Mouse (Mus musculus) neural tube, embryonic 11.5 days (tissue): ENCODE measurements around the gene Soga1. TPM values are rescaled to one million over a fixed set of nuclear protein-coding genes. Genes with fewer than 3 reads are reported as not detected.

Experiments
- ATAC-seq: fragments of 200-750 bp; cut with Nextera tagmentation; 2 replicates; pipeline ENCODE4 v1.8.0; 2017; ENCODE audit warnings: moderate number of reproducible peaks, mild to moderate bottlenecking, moderate TSS enrichment, moderate library complexity; ENCODE audit not compliant: insufficient read depth, low FRiP score, low TSS enrichment
- DNase-seq: peaks from one replicate; pipeline ENCODE4 v3.0.0-alpha.2; 2015; ENCODE audit warnings: low spot score
- H3K27ac ChIP-seq: fragments of 300-500 bp; sonication (generic); 2 replicates; pipeline ENCODE4 v1.5.1; 2014; ENCODE audit warnings: low read depth, mild to moderate bottlenecking, low read length
- H3K27me3 ChIP-seq: fragments of 300-500 bp; sonication (generic); 2 replicates; pipeline ENCODE4 v1.6.1; 2014; ENCODE audit warnings: mild to moderate bottlenecking, low read length, mixed read lengths; ENCODE audit not compliant: control insufficient read depth, insufficient read depth
- H3K36me3 ChIP-seq: fragments of 300-500 bp; sonication (generic); 2 replicates; pipeline ENCODE4 v1.6.1; 2014; ENCODE audit warnings: mild to moderate bottlenecking, low read length, moderate library complexity, mixed read lengths; ENCODE audit not compliant: control insufficient read depth, insufficient read depth
- H3K4me1 ChIP-seq: fragments of 300-500 bp; sonication (generic); 2 replicates; pipeline ENCODE4 v1.6.1; 2014; ENCODE audit warnings: low read length, mixed read lengths; ENCODE audit not compliant: control insufficient read depth, insufficient read depth
- H3K4me2 ChIP-seq: fragments of 300-500 bp; sonication (generic); 2 replicates; pipeline ENCODE4 v1.6.1; 2014; ENCODE audit warnings: low read depth, mild to moderate bottlenecking, moderate library complexity
- H3K4me3 ChIP-seq: fragments of 300-500 bp; sonication (generic); 2 replicates; pipeline ENCODE4 v1.5.1; 2014; ENCODE audit warnings: low read depth, low read length
- H3K9ac ChIP-seq: fragments of 300-500 bp; sonication (generic); 2 replicates; pipeline ENCODE4 v1.6.1; 2014; ENCODE audit warnings: mild to moderate bottlenecking, low read length
- H3K9me3 ChIP-seq: fragments of 300-500 bp; sonication (generic); 2 replicates; pipeline ENCODE4 v1.6.1; 2016; ENCODE audit warnings: low read length; ENCODE audit not compliant: control insufficient read depth
- WGBS: fragments of 180-500 bp; shearing (Covaris S2); extraction: QIAGEN DNeasy Blood & Tissue Kit; methylation state at CpG from one replicate; pipeline ENCODE4 v1.1.7; 2014; 5-methylcytosine and 5-hydroxymethylcytosine counted together
- polyA plus RNA-seq: library from polyadenylated mRNA; unstranded; fragments of >200 nt; fragmentation: Nextera tagmentation; extraction: Ambion mirVana; gene quantifications from 2 replicates; pipeline ENCODE4 v1.2.1, GENCODE M21; 2014

Soga1 gene
- polyA plus RNA-seq, 1 experiment from 2014 or later = 7.6 TPM

DNA sequence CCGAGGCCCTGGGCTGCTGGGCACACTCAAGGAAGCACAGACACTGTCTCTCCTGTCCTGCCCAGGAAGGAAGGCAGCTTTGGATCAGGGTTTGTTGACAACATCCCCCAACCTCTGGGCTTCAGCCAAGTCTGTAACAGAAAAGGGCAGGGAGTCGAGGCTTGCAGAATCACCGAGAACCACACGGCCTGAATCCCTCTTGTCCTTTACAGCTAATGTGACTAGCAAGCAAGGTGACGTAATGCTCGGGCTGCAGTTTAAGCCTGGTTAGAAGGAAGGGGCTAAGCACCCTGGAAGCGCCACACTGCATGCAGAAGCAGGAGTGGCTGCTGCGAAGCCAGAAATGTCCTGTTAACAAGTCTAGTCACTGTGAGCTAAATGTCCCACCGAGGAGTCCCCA is 8.7 kb downstream of the Soga1 start:
- no peaks in the 10 kb centered on the region for H3K27me3 ChIP-seq
- ATAC-seq (no peak), DNase-seq (no peak)
- H3K4me2 ChIP-seq = no peak overlapping the region
- WGBS = 71% methylated on average over 9 of the region's 9 CpGs
- no peak overlapping the region for H3K4me3 ChIP-seq
- H3K4me1 ChIP-seq = peaks cover 39% of the 10 kb centered on the region
- no peak overlapping the region for H3K9ac ChIP-seq
- peaks cover 4% of the 10 kb centered on the region for H3K36me3 ChIP-seq
- H3K9me3 ChIP-seq = no peaks in the 10 kb centered on the region
- no peak overlapping the region for H3K27ac ChIP-seq

DNA sequence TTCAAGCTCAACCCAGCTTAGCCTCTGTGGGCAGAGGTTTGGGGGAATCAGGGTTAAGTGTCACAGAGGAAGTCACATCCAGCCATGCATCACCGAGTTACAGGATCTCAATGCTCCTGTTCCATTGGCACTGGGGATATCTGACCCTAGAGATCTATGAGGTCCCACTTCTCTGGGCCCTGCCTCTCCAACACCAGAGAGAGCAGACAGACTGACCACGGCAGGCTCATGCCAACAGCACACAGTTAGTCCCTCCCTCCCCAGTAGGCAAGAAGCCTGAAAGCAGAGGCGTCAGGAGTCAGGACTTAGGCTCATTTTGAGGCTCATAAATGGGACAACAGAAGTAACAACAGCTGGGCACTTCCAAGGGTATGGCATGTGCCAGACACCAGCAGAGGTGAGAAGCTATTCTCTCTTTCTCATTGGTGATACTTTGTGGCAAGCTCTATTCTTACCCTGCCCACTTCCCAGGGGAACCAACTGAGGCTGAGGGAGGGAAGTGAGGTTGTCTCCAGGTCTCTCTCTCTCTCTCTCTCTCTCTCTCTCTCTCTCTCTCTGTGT is 9.2 kb downstream of the Soga1 start:
- H3K9ac ChIP-seq = no peak overlapping the region; the same call in 1 of the 2 replicates
- DNase-seq (no peak), ATAC-seq (no peak)
- H3K4me2 ChIP-seq = no peak overlapping the region
- H3K36me3 ChIP-seq = peaks cover 4% of the 10 kb centered on the region
- 46% methylated on average over 3 of the region's 3 CpGs for WGBS
- no peak overlapping the region for H3K4me3 ChIP-seq
- H3K27ac ChIP-seq = peak overlapping the region; percentile 62
- no peaks in the 10 kb centered on the region for H3K27me3 ChIP-seq
- H3K9me3 ChIP-seq = no peaks in the 10 kb centered on the region
- peaks cover 33% of the 10 kb centered on the region for H3K4me1 ChIP-seq

DNA sequence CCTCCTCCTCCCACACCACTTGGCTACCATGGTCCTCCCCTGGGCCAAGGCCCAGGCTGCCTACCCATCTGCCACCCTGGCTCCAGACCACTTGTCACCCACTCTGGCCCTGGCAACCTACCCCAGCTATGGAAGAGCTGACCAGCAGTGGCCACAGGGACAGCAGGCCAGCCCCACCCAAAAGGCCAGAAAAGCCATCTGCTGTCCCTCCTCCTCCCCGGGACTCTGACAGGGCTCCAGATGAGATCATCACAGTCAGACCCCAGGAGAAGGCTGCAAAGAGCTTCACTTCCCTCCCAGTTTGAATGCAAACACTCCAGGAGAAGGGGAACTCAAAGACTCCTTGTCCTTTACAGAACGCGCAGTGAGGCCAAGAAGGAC is 9.7 kb downstream of the Soga1 start:
- no peaks in the 10 kb centered on the region for H3K27me3 ChIP-seq
- no peak overlapping the region for H3K4me3 ChIP-seq
- H3K36me3 ChIP-seq = peaks cover 4% of the 10 kb centered on the region
- no peak overlapping the region for H3K4me2 ChIP-seq
- no peak for ATAC-seq
- DNase-seq = no peak
- peaks cover 29% of the 10 kb centered on the region for H3K4me1 ChIP-seq
- peak overlapping the region; percentile 62 for H3K27ac ChIP-seq
- no peak overlapping the region; the same call in 1 of the 2 replicates for H3K9ac ChIP-seq
- 67% methylated on average over 3 of the region's 3 CpGs for WGBS
- H3K9me3 ChIP-seq = no peaks in the 10 kb centered on the region

DNA sequence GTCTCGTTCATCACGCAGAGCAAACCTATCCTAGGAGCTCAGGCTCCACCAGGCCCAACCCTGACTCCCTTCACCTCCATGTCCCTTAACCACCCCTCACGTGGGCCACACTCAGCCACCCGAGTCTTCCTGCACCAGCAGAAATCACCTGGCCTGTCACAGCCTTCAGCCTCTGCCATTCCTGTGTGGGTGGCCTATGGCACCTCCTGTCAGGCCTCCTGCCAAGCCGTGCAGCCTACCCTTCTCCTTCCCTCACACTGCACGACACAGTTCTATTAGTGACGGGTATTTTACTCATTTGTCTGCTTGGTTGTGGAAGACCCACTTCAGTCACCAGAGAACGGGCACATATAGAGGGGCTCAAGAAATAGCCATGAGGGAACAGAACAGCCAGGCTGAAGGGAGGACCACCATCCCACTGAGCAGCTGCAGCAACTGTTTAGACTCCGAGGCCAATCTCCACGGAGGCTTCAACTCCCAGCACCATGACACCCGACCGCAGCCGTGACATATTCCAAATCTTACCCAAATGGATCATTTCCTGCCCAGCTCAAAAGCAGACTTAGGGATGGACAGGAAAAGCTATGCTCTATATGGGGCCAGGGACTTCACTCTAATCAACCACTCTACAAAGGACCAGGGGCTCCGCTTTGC is 10.2 kb downstream of the Soga1 start:
- DNase-seq (no peak), ATAC-seq (no peak)
- H3K4me2 ChIP-seq = no peak overlapping the region
- H3K9ac ChIP-seq = no peak overlapping the region
- H3K9me3 ChIP-seq = no peaks in the 10 kb centered on the region
- H3K4me1 ChIP-seq = peaks cover 30% of the 10 kb centered on the region
- H3K27ac ChIP-seq = no peak overlapping the region
- H3K4me3 ChIP-seq = no peak overlapping the region
- peaks cover 4% of the 10 kb centered on the region for H3K36me3 ChIP-seq
- 77% methylated on average over 14 of the region's 14 CpGs for WGBS
- H3K27me3 ChIP-seq = no peaks in the 10 kb centered on the region

DNA sequence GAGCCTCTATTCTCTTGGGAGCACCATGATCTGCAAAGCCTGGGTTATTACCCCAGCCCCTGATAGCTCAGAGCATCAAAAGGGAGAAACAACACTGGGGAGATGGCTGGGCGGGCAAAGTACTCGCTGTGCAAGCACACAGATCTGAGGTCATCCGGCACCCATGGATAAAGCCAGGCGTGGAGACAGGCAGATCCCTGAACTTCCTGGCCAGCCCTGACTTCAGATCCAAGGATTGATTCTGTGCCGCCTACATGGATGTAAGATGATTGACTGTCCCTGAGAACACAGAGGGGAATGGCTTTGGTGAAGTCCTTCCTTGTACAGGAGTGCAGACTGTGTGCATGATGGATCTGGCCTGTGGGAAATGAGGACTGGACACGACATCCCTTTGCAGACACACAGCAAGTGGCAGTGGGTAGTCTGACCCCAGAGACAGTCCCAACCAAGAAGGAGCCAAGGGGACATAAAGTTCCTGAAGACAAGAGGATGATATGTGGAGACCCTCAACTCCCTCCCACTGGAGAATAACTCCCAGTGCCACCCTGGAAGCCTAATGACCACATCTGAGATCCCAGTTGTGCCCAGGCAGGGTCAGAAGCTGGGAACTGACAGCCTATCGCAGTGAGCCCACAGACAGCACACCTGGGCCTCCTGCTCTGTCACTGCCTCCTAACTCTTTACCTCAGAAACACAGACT is 12.2 kb downstream of the Soga1 start:
- Histone ChIP-seq H3K9me3 (no peaks in the 10 kb centered on the region), H3K36me3 (no peaks in the 10 kb centered on the region; the same call in 1 of the 2 replicates), H3K27ac (no peak overlapping the region), H3K9ac (no peak overlapping the region), H3K4me3 (no peak overlapping the region), H3K4me1 (peaks cover 30% of the 10 kb centered on the region), H3K27me3 (no peaks in the 10 kb centered on the region), H3K4me2 (no peak overlapping the region)
- ATAC-seq (no peak), DNase-seq (no peak)
- WGBS = 76% methylated on average over 7 of the region's 7 CpGs

DNA sequence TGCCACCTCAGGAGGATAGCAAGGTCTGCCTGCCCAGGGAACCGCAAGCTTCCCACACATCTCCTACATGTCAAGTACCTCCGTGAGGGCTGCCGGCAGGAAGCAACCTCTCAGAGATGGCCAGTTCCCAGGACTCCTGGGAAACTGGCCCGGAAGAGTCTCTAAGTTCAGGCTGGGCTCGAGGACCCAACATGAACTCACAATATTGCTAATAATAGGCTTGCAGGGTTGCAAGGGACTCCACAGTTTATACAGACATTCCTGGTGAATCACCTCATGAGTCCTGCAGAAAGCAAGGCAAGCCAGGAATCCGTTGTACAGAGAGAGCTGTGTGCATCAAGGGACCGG is 13.2 kb downstream of the Soga1 start:
- WGBS = 77% methylated on average over 7 of the region's 7 CpGs
- Histone ChIP-seq H3K4me1 (peaks cover 24% of the 10 kb centered on the region), H3K4me3 (no peak overlapping the region), H3K9ac (no peak overlapping the region), H3K9me3 (no peaks in the 10 kb centered on the region), H3K4me2 (no peak overlapping the region), H3K27me3 (no peaks in the 10 kb centered on the region), H3K27ac (no peak overlapping the region), H3K36me3 (no peaks in the 10 kb centered on the region; the same call in 1 of the 2 replicates)
- ATAC-seq (no peak), DNase-seq (no peak)

DNA sequence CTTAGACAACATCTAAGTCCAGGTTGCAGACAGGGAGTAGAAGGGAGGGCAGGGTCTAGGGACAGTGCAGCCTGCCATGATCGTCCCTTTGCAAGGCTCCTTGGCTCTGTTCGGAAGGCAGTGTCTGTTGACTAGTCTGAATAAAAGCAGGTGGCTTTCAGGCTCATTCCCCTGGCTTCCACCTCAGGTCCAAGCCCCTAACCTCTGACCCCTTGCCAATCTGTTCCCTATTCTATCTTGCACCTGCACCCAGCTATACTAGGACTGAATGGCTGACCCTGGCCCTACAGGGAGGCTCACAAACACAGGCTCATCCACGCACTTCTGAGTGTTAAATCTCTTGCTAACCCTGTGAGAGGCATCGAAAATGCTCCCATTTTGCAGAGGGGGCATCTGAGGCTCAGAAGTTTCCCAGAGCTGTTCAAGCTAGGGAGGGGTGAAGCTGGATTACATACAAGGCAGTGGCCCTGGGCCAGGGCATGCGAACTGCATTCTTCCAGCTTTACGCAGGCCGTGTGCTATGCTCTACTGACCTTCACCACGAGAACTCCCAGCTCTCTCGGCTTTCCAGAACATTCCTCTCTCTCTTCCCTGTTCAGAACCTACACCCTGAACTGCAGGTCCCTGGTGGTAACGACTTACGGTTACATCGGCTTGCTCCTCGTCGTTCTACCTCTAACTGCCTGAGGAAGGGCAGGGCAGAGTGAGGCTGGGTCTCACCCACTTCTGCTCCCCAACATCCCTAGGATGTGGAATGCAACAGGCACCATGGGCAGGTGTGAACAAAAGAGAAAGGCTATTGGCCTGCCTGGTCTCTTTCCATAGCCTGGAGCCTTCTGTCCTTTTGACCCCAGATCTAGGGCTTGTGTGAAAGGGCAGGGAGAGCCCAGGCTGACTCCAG is 13.8 kb downstream of the Soga1 start:
- 80% methylated on average over 14 of the region's 14 CpGs for WGBS
- Histone ChIP-seq H3K4me3 (no peak overlapping the region), H3K27me3 (no peaks in the 10 kb centered on the region), H3K4me1 (peaks cover 18% of the 10 kb centered on the region), H3K9me3 (no peaks in the 10 kb centered on the region), H3K9ac (no peak overlapping the region), H3K4me2 (no peak overlapping the region), H3K36me3 (no peaks in the 10 kb centered on the region; the same call in 1 of the 2 replicates), H3K27ac (no peak overlapping the region)
- no peak for ATAC-seq
- DNase-seq = no peak

DNA sequence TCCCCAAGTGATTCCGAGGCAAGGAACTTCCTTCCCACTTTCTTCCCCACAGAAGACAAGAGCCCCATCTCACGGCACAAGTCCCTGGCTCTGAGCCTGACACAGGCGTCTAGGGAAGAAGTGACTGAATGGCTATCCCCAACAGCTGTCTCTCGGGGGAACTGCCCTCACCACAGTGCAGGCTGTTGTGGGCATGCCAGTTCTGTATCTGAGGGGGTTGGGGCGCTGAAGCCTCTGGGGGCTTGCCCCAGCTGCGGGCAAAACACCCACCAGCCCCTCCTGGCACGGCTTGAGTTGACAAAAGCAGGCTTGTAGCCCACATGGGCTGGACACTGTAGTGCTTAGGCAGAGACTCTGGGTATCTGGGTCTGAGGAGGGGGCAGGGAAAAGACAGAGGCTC is 14.9 kb downstream of the Soga1 start:
- Histone ChIP-seq H3K4me3 (no peak overlapping the region), H3K9ac (no peak overlapping the region), H3K27me3 (no peaks in the 10 kb centered on the region), H3K27ac (no peak overlapping the region), H3K9me3 (no peaks in the 10 kb centered on the region), H3K4me1 (peaks cover 12% of the 10 kb centered on the region; the same call in 1 of the 2 replicates), H3K4me2 (no peak overlapping the region), H3K36me3 (peaks cover 4% of the 10 kb centered on the region; the same call in 1 of the 2 replicates)
- DNase-seq = no peak
- WGBS = 74% methylated on average over 7 of the region's 7 CpGs
- ATAC-seq = no peak
